Mouse (Mus musculus) CH12F3 (cell line): ENCODE measurements at regions not wholly inside any gene's neighbourhood (a gene's known extent, or its start where the extent isn't known, plus 50 kb on each side); places are given as distances from the start of the nearest gene placed in this dataset.

Source experiments
- in situ Hi-C: fragments of 300-500 bp; cut with MboI; formaldehyde crosslinking; loops from 2 replicates; pipeline ENCODE4 v1.14.3; 2020; ENCODE audit warnings: low sequenced_read_pairs

- in situ Hi-C loops: no loop called here
Observed at GRCm38 (mm10) chr1:121144981-121145380, 187.4 kb downstream of the Insig2 start.

GRCm38 (mm10) chr1:121153476-121153875 is 178.9 kb downstream of the Insig2 start:
- in situ Hi-C loops: no loop called here

- in situ Hi-C loops: no loop called here
Observed at GRCm38 (mm10) chr1:121154616-121155015, 177.8 kb downstream of the Insig2 start.

- in situ Hi-C loops: no loop called here
Observed at GRCm38 (mm10) chr1:121168651-121169050, 163.7 kb downstream of the Insig2 start.

GRCm38 (mm10) chr1:121176541-121176940 is 155.8 kb downstream of the Insig2 start:
- in situ Hi-C loops: no loop called here

GRCm38 (mm10) chr1:121177136-121177907 is 155.1 kb downstream of the Insig2 start:
- in situ Hi-C loops: no loop called here

- in situ Hi-C loops: no loop called here
Observed at GRCm38 (mm10) chr1:121177908-121178311, 154.5 kb downstream of the Insig2 start.

- in situ Hi-C loops: no loop called here
Observed at GRCm38 (mm10) chr1:121178611-121179245, 153.7 kb downstream of the Insig2 start.

GRCm38 (mm10) chr1:121180273-121181030 is 151.9 kb downstream of the Insig2 start:
- in situ Hi-C loops: loop anchor here (10.0 kb wide), 1 partner anchor 596 kb away; no protein-coding TSS in a partner anchor

GRCm38 (mm10) chr1:121188895-121189294 is 143.5 kb downstream of the Insig2 start:
- in situ Hi-C loops: loop anchor here (10.0 kb wide), 1 partner anchor 604 kb away; no protein-coding TSS in a partner anchor

- in situ Hi-C loops: no loop called here
Observed at GRCm38 (mm10) chr1:121194800-121195199, 137.6 kb downstream of the Insig2 start.

GRCm38 (mm10) chr1:121215843-121216242 is 116.5 kb downstream of the Insig2 start:
- in situ Hi-C loops: no loop called here

- in situ Hi-C loops: no loop called here
Observed at GRCm38 (mm10) chr1:121224250-121224649, 108.1 kb downstream of the Insig2 start.

- in situ Hi-C loops: no loop called here
Observed at GRCm38 (mm10) chr1:121226466-121227232, 105.7 kb downstream of the Insig2 start.

GRCm38 (mm10) chr1:121227233-121227594 is 105.2 kb downstream of the Insig2 start:
- in situ Hi-C loops: no loop called here

GRCm38 (mm10) chr1:121243576-121243975 is 88.8 kb downstream of the Insig2 start:
- in situ Hi-C loops: no loop called here

- in situ Hi-C loops: no loop called here
Observed at GRCm38 (mm10) chr1:121247556-121247955, 84.8 kb downstream of the Insig2 start.

GRCm38 (mm10) chr1:121249081-121249480 is 83.3 kb downstream of the Insig2 start:
- in situ Hi-C loops: no loop called here

GRCm38 (mm10) chr1:121250686-121251085 is 81.7 kb downstream of the Insig2 start:
- in situ Hi-C loops: loop anchor here (10.0 kb wide), 1 partner anchor 144 kb away; no protein-coding TSS in a partner anchor

- in situ Hi-C loops: loop anchor here (10.0 kb wide), 1 partner anchor 143 kb away; no protein-coding TSS in a partner anchor
Observed at GRCm38 (mm10) chr1:121252056-121252455, 80.3 kb downstream of the Insig2 start.
